Mouse (Mus musculus): ENCODE results near the gene Otulinl.

- TF ChIP-seq POLR2A (IDR thresholded peaks at IDR 0.05; ENCODE audit: insufficient read length, low read depth) (no peak), MAX (IDR thresholded peaks at IDR 0.05; ENCODE audit: low read depth) (no peak), MYOD1 (IDR thresholded peaks at IDR 0.05; ENCODE audit: control insufficient read depth in 1 of 3, insufficient read length in 2 of 3, low read depth in 2 of 3) (no peak), E2F4 (IDR thresholded peaks at IDR 0.05; ENCODE audit: insufficient read depth) (no peak), TCF3 (IDR thresholded peaks at IDR 0.05; ENCODE audit: insufficient read length, low read depth) (no peak), CEBPB (IDR thresholded peaks at IDR 0.05; ENCODE audit: insufficient read depth, poor library complexity, severe bottlenecking) (no peak), TCF12 (IDR thresholded peaks at IDR 0.05; ENCODE audit: insufficient read depth, poor library complexity, severe bottlenecking) (no peak), USF1 (IDR thresholded peaks at IDR 0.05; ENCODE audit: low read depth) (peak; percentile 21), REST (IDR thresholded peaks at IDR 0.05; ENCODE audit: insufficient read depth, insufficient read length) (no peak)
These were observed 27.1 kb upstream of the Otulinl start for GRCm38 (mm10) chr15:27708499-27708898.
